ENCODE assay signal across 26 mouse cellular contexts in genomic region chr10:28054764-28055163, GRCm38 (mm10).
"Had no signal": no experiment of that assay in that cellular context is flagged by ENCODE, and none has a peak within 500 bp of the region (broad histone marks: within the 10 kb centered on the region; RNA-seq: fewer than 3 reads in every experiment).

No protein-coding gene starts in this region.

- DNase-seq: gastrocnemius, postnatal 10 days; gastrocnemius, postnatal 25 days; heart, adult 18-20 months; heart, postnatal 10 days; heart, postnatal 4 days; kidney, adult 18-20 months; kidney, adult 8-10 months; kidney, postnatal 10 days; kidney, postnatal 25 days; kidney, postnatal 4 days; layer of hippocampus, postnatal 36 days; left cerebral cortex, postnatal 4 days had no signal

- H3K4me3 ChIP-seq: heart, embryonic 10.5 days; heart, embryonic 12.5 days; hindbrain, embryonic 10.5 days; hindbrain, embryonic 12.5 days; intestine, embryonic 15.5 days; layer of hippocampus, adult 2 months; limb, embryonic 13.5 days; limb, embryonic 15.5 days; liver, embryonic 12.5 days had no signal

- H3K4me1 ChIP-seq: heart, embryonic 10.5 days; heart, embryonic 12.5 days; hindbrain, embryonic 10.5 days; hindbrain, embryonic 12.5 days; intestine, embryonic 15.5 days; limb, embryonic 13.5 days; limb, embryonic 15.5 days; liver, embryonic 12.5 days had no signal

- H3K9me3 ChIP-seq: heart, embryonic 10.5 days; heart, embryonic 12.5 days; hindbrain, embryonic 10.5 days; hindbrain, embryonic 12.5 days; intestine, embryonic 15.5 days; limb, embryonic 13.5 days; limb, embryonic 15.5 days; liver, embryonic 12.5 days had no signal

- H3K9ac ChIP-seq: heart, embryonic 12.5 days; hindbrain, embryonic 12.5 days; hindbrain, embryonic 14.5 days; intestine, embryonic 15.5 days; limb, embryonic 13.5 days; limb, embryonic 15.5 days; liver, embryonic 12.5 days; liver, embryonic 14.5 days had no signal

- H3K4me2 ChIP-seq: heart, embryonic 12.5 days; hindbrain, embryonic 12.5 days; hindbrain, embryonic 14.5 days; intestine, embryonic 15.5 days; limb, embryonic 13.5 days; limb, embryonic 15.5 days; liver, embryonic 12.5 days had no signal

- ATAC-seq: hindbrain, embryonic 16.5 days; inflammation-experienced regulatory T-cells, adult 6 months; intestine, embryonic 15.5 days; intestine, postnatal 0 days; liver, embryonic 12.5 days had no signal

- H3K27me3 ChIP-seq: heart, embryonic 12.5 days; hindbrain, embryonic 12.5 days; intestine, embryonic 15.5 days; limb, embryonic 13.5 days; limb, embryonic 15.5 days; liver, embryonic 12.5 days had no signal

- H3K27ac ChIP-seq: heart, embryonic 10.5 days; hindbrain, embryonic 10.5 days; hindbrain, embryonic 12.5 days; hindbrain, embryonic 14.5 days; intestine, embryonic 15.5 days; layer of hippocampus, adult 2 months; limb, embryonic 13.5 days; limb, embryonic 15.5 days; liver, embryonic 12.5 days; liver, embryonic 14.5 days had no signal

- H3K36me3 ChIP-seq: heart, embryonic 10.5 days; heart, embryonic 12.5 days; hindbrain, embryonic 10.5 days; hindbrain, embryonic 12.5 days; intestine, embryonic 15.5 days; limb, embryonic 13.5 days; limb, embryonic 15.5 days; liver, embryonic 12.5 days had no signal
